14 mouse cellular contexts compared by ENCODE assay signal in the genomic region with DNA sequence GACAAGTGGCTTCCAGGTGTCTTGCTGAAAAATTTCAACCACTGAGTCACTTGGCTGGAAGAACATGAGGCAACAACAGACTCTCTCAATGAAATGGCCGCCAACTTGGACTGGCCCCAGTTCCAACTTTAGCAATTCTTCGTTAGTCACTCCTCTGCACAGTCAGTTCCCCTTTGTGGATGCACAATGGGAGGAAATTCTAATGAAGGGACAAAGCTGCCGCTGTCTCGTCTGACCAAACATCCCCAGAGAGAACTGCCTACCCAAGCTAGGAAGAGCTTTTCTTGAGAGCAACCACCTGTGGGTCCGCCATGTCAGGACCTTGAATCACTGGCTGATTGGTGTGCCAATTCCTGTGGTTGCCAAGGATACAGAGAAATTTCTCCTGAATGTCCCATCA. TPM values are rescaled to one million over a fixed set of nuclear protein-coding genes. Genes with fewer than 3 reads are reported as not detected.
DNase-seq lines count a peak whose midpoint lies in the region; ATAC-seq and TF ChIP-seq lines count a peak whose summit lies in the region.
"Had no signal": no experiment of that assay in that cellular context is flagged by ENCODE, and none has a peak within 500 bp of the region (broad histone marks: within the 10 kb centered on the region; RNA-seq: fewer than 3 reads in every experiment).

No protein-coding gene starts in this region.

- TF ChIP-seq POLR2A in CH12.LX (IDR thresholded peaks at IDR 0.05; ENCODE audit: low read depth, low read length) = no peak

- no peaks in the 10 kb centered on the region for H3K27me3 ChIP-seq in CH12.LX (replicated peaks)
- H3K27me3 ChIP-seq: limb, embryonic 15.5 days; neural tube, embryonic 15.5 days had no signal

- no peak overlapping the region; the same call in 1 of the 2 replicates for H3K27ac ChIP-seq in CH12.LX (ENCODE audit: insufficient read depth, low read depth)
- H3K27ac ChIP-seq: embryonic facial prominence, embryonic 10.5 days; hindbrain, postnatal 0 days; left cerebral cortex, adult 2 months; limb, embryonic 15.5 days; neural tube, embryonic 15.5 days had no signal

- H3K4me1 ChIP-seq in CH12.LX (ENCODE audit: control insufficient read depth in 1 of 2, insufficient read depth in 2 of 2) = peaks cover 16 to 56% of the 10 kb centered on the region in 2 experiments; a peak in 3 of 4 replicates
- H3K4me1 ChIP-seq: embryonic facial prominence, embryonic 10.5 days; limb, embryonic 15.5 days; neural tube, embryonic 15.5 days had no signal

- in situ Hi-C loops in CH12.LX (cut with MboI; ENCODE audit: low pct_ligation_motif_present, low pct_unique_long_range_greater_than_20kb, low sequenced_read_pairs) = no loop called here

- peak; percentile 9 to 40 for DNase-seq in left cerebral cortex, adult 18-20 months (ENCODE audit: low spot score in 2 of 2)
- no peak for DNase-seq in left cerebral cortex, postnatal 14 days (ENCODE audit: low spot score in 2 of 2)
- peak; percentile 86 for DNase-seq in CH12.LX (ENCODE audit: extremely low read depth)
- DNase-seq in R1 (ENCODE audit: low read depth, low spot score) = peak; percentile 63
- DNase-seq in layer of hippocampus, postnatal 10 days (ENCODE audit: low spot score in 2 of 2) = peak; percentile 22 to 35
- DNase-seq in kidney, postnatal 14 days = no peak
- DNase-seq: adrenal gland, postnatal 10 days; cerebellum, postnatal 14 days had no signal

- dilution Hi-C loops in CH12.LX (cut with MboI; ENCODE audit: extremely low pct_ligation_motif_present, extremely low pct_unique_long_range_greater_than_20kb, low sequenced_read_pairs) = no loop called here

- no peak overlapping the region for H3K9ac ChIP-seq in CH12.LX (ENCODE audit: insufficient read depth, low read depth)
- H3K9ac ChIP-seq: limb, embryonic 15.5 days; neural tube, embryonic 15.5 days had no signal

- no peaks in the 10 kb centered on the region for H3K36me3 ChIP-seq in CH12.LX (replicated peaks in 1 of 2; ENCODE audit: control insufficient read depth in 1 of 2, insufficient read depth in 1 of 2, low read length in 1 of 2)
- H3K36me3 ChIP-seq: embryonic facial prominence, embryonic 10.5 days; limb, embryonic 15.5 days; neural tube, embryonic 15.5 days had no signal

- no peak for TF ChIP-seq RAD21 in CH12.LX (IDR thresholded peaks at IDR 0.05; ENCODE audit: low read depth, low read length)

- H3K79me2 ChIP-seq in CH12.LX (replicated peaks; ENCODE audit: control insufficient read depth, extremely low read depth, insufficient read depth, poor library complexity, severe bottlenecking) = no peaks in the 10 kb centered on the region

- H3K4me2 ChIP-seq in CH12.LX (ENCODE audit: insufficient read depth, low read depth, poor library complexity, severe bottlenecking) = no peak overlapping the region
- H3K4me2 ChIP-seq: limb, embryonic 15.5 days; neural tube, embryonic 15.5 days had no signal

- peak; percentile 70 for TF ChIP-seq EP300 in CH12.LX (IDR thresholded peaks at IDR 0.05; ENCODE audit: low read length)

- ATAC-seq in megakaryocyte-erythroid progenitor cell, adult 5-6 weeks (replicated peaks; ENCODE audit: low FRiP score, low TSS enrichment, poor library complexity, severe bottlenecking) = no peak
- ATAC-seq: hindbrain, postnatal 0 days had no signal

- intact Hi-C loops in left cerebral cortex, postnatal 14 days (cut with DNase I) = no loop called here

- H3K9me3 ChIP-seq in CH12.LX (replicated peaks; ENCODE audit: low read length) = peaks cover 2% of the 10 kb centered on the region
- H3K9me3 ChIP-seq: embryonic facial prominence, embryonic 10.5 days; limb, embryonic 15.5 days; neural tube, embryonic 15.5 days had no signal

- TF ChIP-seq CTCF in CH12.LX (conservative IDR thresholded peaks at IDR 0.05 in 1 of 2, IDR thresholded peaks at IDR 0.05 in 1 of 2; ENCODE audit: low read depth in 2 of 2, low read length in 2 of 2) = no peak

- no peak overlapping the region for H3K4me3 ChIP-seq in CH12.LX (replicated peaks in 1 of 3; ENCODE audit: low read depth in 2 of 3, low read length in 2 of 3, poor library complexity in 1 of 3)
- H3K4me3 ChIP-seq: embryonic facial prominence, embryonic 10.5 days; left cerebral cortex, adult 2 months; limb, embryonic 15.5 days; neural tube, embryonic 15.5 days had no signal

TF ChIP-seq in CH12.LX, 34 proteins besides CTCF, POLR2A, EP300 and RAD21:
- TF ChIP-seq MEF2A (IDR thresholded peaks at IDR 0.05; ENCODE audit: borderline replicate concordance, low read depth, low read length) (peak; percentile 83), E2F4 (IDR thresholded peaks at IDR 0.05; ENCODE audit: insufficient replicate concordance, low read depth, low read length) (no peak), IRF4 (IDR thresholded peaks at IDR 0.05; ENCODE audit: low read depth, low read length) (peak; percentile 60), MAFK (IDR thresholded peaks at IDR 0.05; ENCODE audit: insufficient replicate concordance, low read length) (peak; percentile 53), JUN (IDR thresholded peaks at IDR 0.05; ENCODE audit: insufficient read depth, low read depth, low read length) (no peak), ELF1 (IDR thresholded peaks at IDR 0.05; ENCODE audit: low read depth, low read length) (0 out of 2 replicates have a peak, but pooled peaks have one; percentile 22), POLR2AphosphoS2 (IDR thresholded peaks at IDR 0.05; ENCODE audit: low read depth, low read length) (no peak), HCFC1 (IDR thresholded peaks at IDR 0.05; ENCODE audit: low read depth, low read length) (no peak), KAT2A (IDR thresholded peaks at IDR 0.05; ENCODE audit: insufficient replicate concordance, low read length) (no peak), CHD2 (IDR thresholded peaks at IDR 0.05; ENCODE audit: low read length) (0 out of 2 replicates have a peak, but pooled peaks have one; percentile 44), CHD1 (IDR thresholded peaks at IDR 0.05; ENCODE audit: low read depth, low read length) (no peak), ZNF384 (IDR thresholded peaks at IDR 0.05; ENCODE audit: low read depth, low read length) (no peak), BHLHE40 (IDR thresholded peaks at IDR 0.05; ENCODE audit: low read depth, low read length) (peak; percentile 65), MAX (IDR thresholded peaks at IDR 0.05; ENCODE audit: low read length) (no peak), TCF12 (IDR thresholded peaks at IDR 0.05; ENCODE audit: low read depth, low read length) (peak; percentile 41; the same call in 1 of the 2 replicates), MYC (IDR thresholded peaks at IDR 0.05; ENCODE audit: low read depth, low read length) (0 out of 2 replicates have a peak, but pooled peaks have one; percentile 40), SMC3 (IDR thresholded peaks at IDR 0.05; ENCODE audit: low read depth, low read length) (no peak), ZMIZ1 (IDR thresholded peaks at IDR 0.05; ENCODE audit: low read depth, low read length) (no peak), GABPA (IDR thresholded peaks at IDR 0.05; ENCODE audit: insufficient replicate concordance, low read depth, low read length) (no peak), ETS1 (conservative IDR thresholded peaks at IDR 0.05; ENCODE audit: low read depth, low read length) (peak; percentile 67), TBP (conservative IDR thresholded peaks at IDR 0.05; ENCODE audit: low read depth, low read length) (no peak), MAZ (IDR thresholded peaks at IDR 0.05; ENCODE audit: low read depth, low read length) (no peak)

RNA-seq across cellular contexts. Expression of a gene that starts 38.1 kb away (rescaled TPM):
- total RNA-seq in left cerebral cortex, adult 18-20 months (2021) = 1 to 10 TPM; 5.3 to 5.4 TPM
- 1 to 10 TPM; 6.0 to 8.1 TPM for total RNA-seq in left cerebral cortex, postnatal 14 days (2021)
- 0.08 TPM in 2 replicates for total RNA-seq in CH12.LX (2012; rRNA removed)
- not detected in 2 replicates for total RNA-seq in CH12.LX (2014; rRNA removed)
- polyA plus RNA-seq in CH12.LX (2012; ENCODE audit: insufficient read length, low read depth) = not detected in 2 replicates
- total RNA-seq in layer of hippocampus, postnatal 10 days (2021) = 1 to 10 TPM; 6.6 TPM
- 2.1 and 4.5 TPM in 2 replicates for total RNA-seq in megakaryocyte-erythroid progenitor cell, adult 5-6 weeks (2014; fragmentation: Nextera tagmentation)
- total RNA-seq in megakaryocyte-erythroid progenitor cell, adult 5-6 weeks (2017) = 3.4 and 7.2 TPM in 2 replicates

Comparison
In these comparisons a context has a peak if more than half of its experiments do, and no peak if none do; other contexts are left out.
1. DNase-seq: peak in left cerebral cortex, adult 18-20 months (2 of 2), CH12.LX (single experiment), R1 (single experiment) and layer of hippocampus, postnatal 10 days (2 of 2); none in left cerebral cortex, postnatal 14 days (0 of 2) and kidney, postnatal 14 days (single experiment).